Mouse (Mus musculus) brain, embryonic 14.5 days (tissue): ENCODE measurements around the gene Wdr90. TPM values are rescaled to one million over a fixed set of nuclear protein-coding genes. Genes with fewer than 3 reads are reported as not detected.

Experiments used
- DNase-seq: peaks from one replicate; pipeline ENCODE4 v3.0.0-alpha.2; 2011; ENCODE audit warnings: low read depth
- CTCF ChIP-seq: fragments of 200-500 bp; IDR thresholded peaks from 2 replicates; pipeline ENCODE4 v1.5.1; 2012; ENCODE audit warnings: inconsistent platforms, mild to moderate bottlenecking, moderate library complexity, borderline replicate concordance; ENCODE audit not compliant: insufficient read depth, insufficient read length; ENCODE audit errors: extremely low read depth
- POLR2A ChIP-seq: fragments of 200-500 bp; IDR thresholded peaks from 2 replicates; pipeline ENCODE4 v1.6.1; 2012; ENCODE audit warnings: mild to moderate bottlenecking, inconsistent platforms, borderline replicate concordance; ENCODE audit not compliant: poor library complexity, insufficient read depth, insufficient read length, severe bottlenecking; ENCODE audit errors: extremely low read depth
- polyA plus RNA-seq: library from polyadenylated mRNA; depleted of rRNA; stranded (reverse); fragments of >200 nt; gene quantifications from 2 replicates; pipeline ENCODE4 v1.2.3, GENCODE M21; 2012

Gene Wdr90
- polyA plus RNA-seq, 1 experiment: 49.5 TPM

DNA sequence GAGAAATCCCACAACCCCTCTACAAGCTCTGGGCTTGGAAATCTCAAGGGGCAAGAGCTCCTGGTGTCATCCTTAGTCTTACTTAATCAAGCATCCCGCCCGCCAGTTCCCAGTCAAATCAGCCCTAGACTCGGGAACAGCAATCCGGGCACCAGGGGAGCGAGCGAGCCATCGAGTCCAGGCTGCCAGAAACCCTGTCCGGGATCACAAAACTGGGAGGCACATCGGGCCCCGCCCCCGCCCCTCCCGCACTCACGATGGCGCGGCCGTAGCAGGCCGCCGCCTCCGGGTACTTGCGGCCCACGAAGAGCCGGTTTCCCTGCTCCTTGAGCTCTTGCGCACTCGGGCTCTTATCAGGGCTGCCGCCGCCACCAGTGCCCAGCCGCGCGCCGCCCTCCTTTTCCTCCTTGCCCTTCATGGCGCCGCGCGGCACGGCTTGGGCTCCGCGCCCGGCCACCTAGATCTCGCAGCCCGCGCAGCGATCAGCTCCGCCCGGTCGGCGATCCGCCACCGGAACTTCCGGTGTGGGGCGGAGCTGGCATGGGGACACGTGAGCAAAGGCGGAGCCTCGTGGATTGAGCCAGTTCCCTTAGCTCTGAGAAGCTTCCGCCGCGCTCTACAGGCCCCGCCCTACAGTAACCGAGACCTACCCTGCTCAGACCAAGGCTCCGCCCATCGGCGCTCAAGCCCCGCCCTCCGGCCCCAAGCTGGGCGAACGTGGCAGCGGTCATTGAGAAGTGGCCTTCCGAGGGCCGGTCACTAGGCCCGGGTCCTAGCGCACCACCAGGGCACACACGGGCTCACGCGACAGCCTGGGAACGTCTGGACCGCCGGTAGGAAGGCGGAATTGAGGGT is 28.6 kb downstream of the Wdr90 start:
- TF ChIP-seq CTCF: no peak
- peak; percentile 82 for TF ChIP-seq POLR2A
- peak; percentile 99 for DNase-seq

- no peak for TF ChIP-seq CTCF
- no peak for TF ChIP-seq POLR2A
- no peak for DNase-seq
Observed at GRCm38 (mm10) chr17:25831451-25832281, 29.6 kb downstream of the Wdr90 start.

- TF ChIP-seq CTCF (no peak), POLR2A (no peak)
- no peak for DNase-seq
Observed at GRCm38 (mm10) chr17:25830806-25831431, 30.4 kb downstream of the Wdr90 start.

DNA sequence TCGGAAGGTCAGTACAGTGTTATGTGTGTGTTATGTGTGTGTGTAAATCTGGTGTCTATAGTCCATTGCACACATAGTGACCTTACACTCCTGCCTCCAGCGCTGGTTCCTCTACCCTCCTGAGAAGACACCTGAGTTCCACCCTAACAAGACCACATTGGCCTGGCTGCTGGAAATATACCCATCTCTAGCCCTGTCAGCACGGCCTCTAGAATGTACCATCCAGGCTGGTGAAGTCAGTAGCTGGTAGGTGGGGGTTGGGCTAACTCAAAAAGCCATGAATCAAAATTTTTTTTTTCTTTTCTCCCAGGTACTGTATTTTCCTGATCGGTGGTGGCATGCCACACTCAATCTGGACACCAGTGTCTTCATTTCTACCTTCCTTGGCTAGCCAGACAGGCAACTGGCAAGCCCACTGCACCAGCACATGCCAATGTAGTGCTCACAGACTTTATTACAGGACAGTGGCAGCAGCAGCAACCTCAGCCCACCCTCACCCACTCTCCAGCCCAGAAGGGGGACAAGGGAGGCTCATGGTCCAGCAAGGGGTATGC is 31.0 kb downstream of the Wdr90 start:
- no peak for TF ChIP-seq CTCF
- DNase-seq: no peak

GRCm38 (mm10) chr17:25829558-25830017 is 31.7 kb downstream of the Wdr90 start:
- DNase-seq: no peak
- TF ChIP-seq CTCF (no peak), POLR2A (no peak)

GRCm38 (mm10) chr17:25828712-25829557 is 32.4 kb downstream of the Wdr90 start, which contains the start of gene Jmjd8:
TSS of gene Jmjd8 (plus strand) at chr17:25828867.
- peak; percentile 54; the same call in 1 of the 2 replicates for TF ChIP-seq POLR2A
- peak; percentile 65; the same call in 1 of the 2 replicates for TF ChIP-seq CTCF
- peak; percentile 96 for DNase-seq

GRCm38 (mm10) chr17:25828223-25828594 is 33.1 kb downstream of the Wdr90 start:
- TF ChIP-seq CTCF (no peak), POLR2A (no peak)
- DNase-seq: no peak

GRCm38 (mm10) chr17:25827546-25828222 is 33.6 kb downstream of the Wdr90 start:
- TF ChIP-seq POLR2A (no peak), CTCF (no peak)
- DNase-seq: no peak

DNA sequence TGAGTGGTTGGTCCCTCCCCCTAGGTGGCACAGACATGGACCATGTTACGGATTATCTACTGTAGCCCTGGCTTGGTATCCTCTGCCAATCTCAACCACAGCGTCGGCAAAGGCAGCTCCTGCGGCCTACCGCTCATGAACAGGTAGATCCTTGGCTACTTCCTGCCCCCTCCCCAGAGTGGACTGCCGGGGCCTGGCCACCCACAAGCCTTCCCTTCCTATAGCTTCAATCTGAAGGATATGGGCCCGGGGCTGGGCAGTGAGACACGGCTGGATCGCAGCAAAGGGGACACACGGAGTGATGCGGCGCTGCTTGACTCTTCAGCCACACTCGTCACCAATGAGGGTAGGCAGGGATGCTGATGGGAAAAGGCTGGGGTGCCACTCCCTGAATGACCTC is 34.3 kb downstream of the Wdr90 start:
- DNase-seq: no peak
- no peak for TF ChIP-seq CTCF
- no peak for TF ChIP-seq POLR2A

- no peak for TF ChIP-seq CTCF
- no peak for TF ChIP-seq POLR2A
- no peak for DNase-seq
Observed at GRCm38 (mm10) chr17:25825984-25826570, 35.2 kb downstream of the Wdr90 start.

GRCm38 (mm10) chr17:25825311-25825710 is 36.0 kb downstream of the Wdr90 start:
- TF ChIP-seq POLR2A (no peak), CTCF (no peak)
- DNase-seq: no peak
